25 mouse cellular contexts compared by ENCODE assay signal in the genomic region with DNA sequence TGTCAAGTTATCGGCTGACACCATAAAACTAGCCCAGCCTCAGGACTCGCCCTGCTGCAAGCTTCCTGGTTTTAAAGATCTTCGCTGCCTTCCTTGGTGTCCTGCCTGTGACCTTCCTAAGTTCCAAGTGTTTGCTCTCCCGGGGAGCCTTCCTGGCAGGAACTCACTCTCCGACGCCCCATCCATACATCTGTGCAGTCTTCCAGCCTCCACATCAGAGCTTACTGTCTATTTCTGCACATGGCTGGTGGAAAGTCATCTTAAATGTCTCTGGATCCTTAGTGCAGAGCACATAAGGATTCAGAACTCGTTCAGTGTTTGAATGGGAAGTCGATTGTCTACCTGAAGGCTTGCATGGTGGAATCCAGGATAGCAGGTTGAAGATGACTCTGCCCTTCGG. TPM values are rescaled to one million over a fixed set of nuclear protein-coding genes. Genes with fewer than 3 reads are reported as not detected.
"Had no signal": no experiment of that assay in that cellular context is flagged by ENCODE, and none has a peak within 500 bp of the region (broad histone marks: within the 10 kb centered on the region; RNA-seq: fewer than 3 reads in every experiment).

No protein-coding gene starts in this region.

- H3K27me3 ChIP-seq: hindbrain, embryonic 12.5 days had no signal

- H3K9ac ChIP-seq: heart, embryonic 12.5 days; hindbrain, embryonic 12.5 days; hindbrain, embryonic 14.5 days; limb, embryonic 13.5 days; limb, embryonic 15.5 days; liver, embryonic 12.5 days; liver, embryonic 14.5 days had no signal

- H3K36me3 ChIP-seq: heart, embryonic 10.5 days; heart, embryonic 12.5 days; hindbrain, embryonic 10.5 days; hindbrain, embryonic 12.5 days; limb, embryonic 13.5 days; limb, embryonic 15.5 days; liver, embryonic 12.5 days had no signal

- H3K9me3 ChIP-seq: heart, embryonic 10.5 days; hindbrain, embryonic 12.5 days; limb, embryonic 13.5 days; limb, embryonic 15.5 days; liver, embryonic 12.5 days had no signal

- H3K4me3 ChIP-seq: gastrocnemius, adult 2 months; heart, embryonic 10.5 days; heart, embryonic 12.5 days; hindbrain, embryonic 10.5 days; hindbrain, embryonic 12.5 days; limb, embryonic 13.5 days; limb, embryonic 15.5 days; liver, embryonic 12.5 days had no signal

- H3K4me2 ChIP-seq: heart, embryonic 12.5 days; hindbrain, embryonic 12.5 days; hindbrain, embryonic 14.5 days; limb, embryonic 13.5 days; limb, embryonic 15.5 days; liver, embryonic 12.5 days had no signal

- H3K4me1 ChIP-seq: liver, embryonic 12.5 days had no signal

- H3K27ac ChIP-seq: gastrocnemius, adult 2 months; heart, embryonic 10.5 days; hindbrain, embryonic 12.5 days; hindbrain, embryonic 14.5 days; limb, embryonic 13.5 days; limb, embryonic 15.5 days; liver, embryonic 12.5 days; liver, embryonic 14.5 days had no signal

- ATAC-seq: hindbrain, embryonic 16.5 days; inflammation-experienced regulatory T-cells, adult 6 months; intestine, embryonic 16.5 days; liver, embryonic 12.5 days had no signal

- DNase-seq: gastrocnemius, adult 2 months; gastrocnemius, postnatal 10 days; gastrocnemius, postnatal 25 days; heart, adult 18-20 months; heart, postnatal 10 days; heart, postnatal 4 days; kidney, adult 18-20 months; kidney, adult 8-10 months; kidney, postnatal 10 days; kidney, postnatal 25 days; kidney, postnatal 4 days; left cerebral cortex, postnatal 4 days had no signal

RNA-seq across cellular contexts. Expression of gene Sez6l, which starts 59.5 kb away (rescaled TPM):
- polyA plus RNA-seq: liver, adult 2 months had no signal
